Mouse (Mus musculus) naive thymus-derived CD4-positive, alpha-beta T cell, adult 2 months (primary cell): ENCODE data around the gene Pspn.
A peak's percentile ranks its signal among the peaks of the same experiment; 100 is the strongest.

Experiments
- DNase-seq: peaks from one replicate; pipeline ENCODE4 v3.0.0-alpha.2; 2011; ENCODE audit warnings: low read depth

The Pspn gene

GRCm38 (mm10) chr17:56999968-57000609, at the start of gene Pspn:
Gene Pspn (minus strand): TSS chr17:57000018.
- no peak for DNase-seq

DNA sequence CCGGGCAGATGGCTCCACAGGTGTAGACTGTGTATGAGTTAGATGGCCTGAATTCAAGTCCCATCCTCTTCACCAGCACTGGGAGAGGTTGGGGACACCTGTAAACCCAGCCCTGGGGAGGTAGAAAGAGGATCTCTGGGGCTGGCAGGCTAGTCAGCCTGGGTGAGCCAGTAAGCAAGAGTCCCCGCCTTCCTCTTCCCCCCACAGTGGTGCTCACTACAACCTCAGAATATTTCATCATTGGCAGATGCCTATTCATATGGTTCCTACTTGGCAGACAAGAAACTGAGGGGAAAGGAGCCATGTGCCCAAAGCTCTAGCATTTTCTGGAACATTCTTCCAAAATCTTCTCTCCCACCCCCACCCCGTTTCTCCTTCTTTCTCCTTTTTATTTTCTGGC, 49.0 kb upstream of the Pspn start:
- DNase-seq: no peak

DNA sequence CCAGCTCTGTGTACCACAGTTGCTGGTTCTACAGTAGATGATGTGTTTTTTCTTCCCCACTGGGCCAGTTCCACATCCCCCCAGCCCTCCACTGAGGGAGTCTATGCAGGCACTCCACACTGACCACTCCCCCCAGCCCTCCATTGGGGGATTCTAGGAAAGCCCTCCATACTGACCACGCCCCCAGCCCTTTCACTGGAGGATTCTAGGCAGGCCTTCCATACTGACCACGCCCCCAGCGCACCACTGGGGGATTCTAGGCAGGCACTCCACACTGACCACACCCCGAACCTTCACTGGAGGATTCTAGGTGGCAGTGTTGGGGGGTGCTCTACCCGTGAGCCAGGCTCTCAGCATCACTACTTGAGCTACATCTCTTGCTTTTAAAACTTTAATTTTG, 47.6 kb upstream of the Pspn start:
- no peak for DNase-seq

GRCm38 (mm10) chr17:57041554-57041953, 41.7 kb upstream of the Pspn start, which contains the start of gene Slc25a41:
Gene Slc25a41 (minus strand): TSS chr17:57041654.
- no peak for DNase-seq

- DNase-seq: no peak
Measured at GRCm38 (mm10) chr17:57038978-57039377, 39.2 kb upstream of the Pspn start.

DNA sequence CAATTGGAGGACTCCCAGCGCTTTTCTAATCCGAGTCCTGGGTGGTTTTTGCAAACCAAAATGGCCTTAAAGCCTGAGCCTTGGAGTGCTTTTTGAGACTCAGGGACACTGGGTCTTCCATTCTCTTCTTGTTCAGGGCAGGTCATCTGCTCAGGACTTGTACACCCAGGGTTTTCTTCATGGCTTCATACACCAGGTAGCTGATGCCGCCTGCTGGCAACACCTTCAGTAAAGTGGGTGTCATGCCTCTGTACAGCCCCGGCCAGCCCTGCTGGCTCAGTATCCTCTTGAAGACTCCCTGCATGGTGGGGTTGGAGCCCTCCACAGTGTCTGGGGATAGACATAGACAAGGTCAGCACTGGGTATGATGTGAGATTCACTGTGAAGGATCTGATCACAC, 33.0 kb upstream of the Pspn start:
- no peak for DNase-seq

DNA sequence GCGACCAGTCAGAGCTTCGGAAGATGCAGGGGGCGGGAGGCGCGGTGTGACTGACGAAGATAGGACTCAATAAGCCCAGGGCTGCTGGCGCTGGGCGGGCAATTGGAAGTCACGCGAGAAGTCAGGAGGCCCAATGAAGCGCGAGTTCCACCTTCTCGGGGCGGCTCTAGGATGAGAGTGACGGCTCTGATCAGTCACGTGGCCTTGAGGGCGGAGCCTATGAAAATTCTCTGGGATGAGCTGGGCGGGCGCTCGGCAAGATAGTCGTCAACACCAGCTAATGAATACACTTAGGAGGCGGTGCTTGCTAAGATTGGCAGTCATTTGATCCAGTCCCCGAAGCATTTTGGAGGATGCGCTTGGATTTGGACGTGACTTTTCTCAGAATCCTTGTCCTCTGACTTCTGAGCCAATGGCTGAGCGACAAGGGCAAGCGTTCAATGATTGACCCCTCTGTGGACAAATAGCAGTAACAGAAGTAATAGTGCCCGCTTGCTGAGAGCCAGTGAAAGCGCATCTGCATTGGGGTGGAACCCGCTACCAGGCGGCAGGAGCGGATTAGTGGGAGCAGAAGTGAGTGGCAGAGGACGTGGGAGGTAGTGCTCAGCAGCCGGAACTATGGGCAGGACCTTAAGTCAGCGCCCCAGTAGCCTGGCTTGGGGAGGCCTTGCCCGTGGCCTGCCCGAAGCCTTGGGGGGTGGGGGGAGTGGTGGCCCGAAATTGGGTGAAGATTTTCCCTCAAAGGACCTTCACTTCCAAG, 32.0 kb upstream of the Pspn start:
- DNase-seq: peak; percentile 100

DNA sequence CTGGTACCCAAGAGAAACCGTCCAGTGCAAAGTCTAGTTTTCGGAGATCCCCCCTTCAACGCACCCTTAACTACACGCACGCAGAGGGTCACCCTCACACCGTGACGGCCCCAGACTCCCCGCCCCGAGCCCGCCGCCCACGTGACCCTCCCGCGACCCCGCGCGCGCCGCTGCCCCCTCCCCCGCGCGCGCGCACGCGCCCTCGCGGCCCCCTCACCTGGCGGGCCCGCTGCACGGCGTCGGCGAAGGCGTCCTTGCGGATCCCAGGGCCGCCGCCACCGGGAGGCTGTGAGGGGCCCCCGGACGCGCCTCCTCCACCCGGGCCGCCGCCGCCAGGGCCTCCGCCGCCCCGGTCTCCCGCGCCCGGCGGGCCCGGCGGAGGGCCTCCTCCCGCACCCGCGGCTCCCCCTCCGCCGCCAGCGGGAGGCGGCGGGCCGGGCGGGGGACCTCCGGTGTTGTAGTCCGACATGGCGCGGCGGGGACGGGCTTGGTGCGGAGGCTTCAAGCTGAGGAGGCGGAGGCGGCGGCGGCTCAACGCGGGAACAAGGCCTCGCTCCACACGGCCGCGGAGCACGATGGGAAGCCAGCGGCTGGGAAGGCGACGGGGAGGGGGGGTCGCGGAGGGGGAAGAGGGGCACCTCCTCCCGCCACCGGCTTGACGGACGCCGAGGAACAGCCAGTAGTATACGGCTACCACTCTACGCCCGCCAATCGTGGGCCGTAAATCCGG, 31.3 kb upstream of the Pspn start, which contains the start of gene Khsrp:
Gene Khsrp, minus strand, starts transcription at position 592 of the 730 bp plus-strand sequence.
- peak; percentile 53 for DNase-seq

GRCm38 (mm10) chr17:57029691-57030090, 29.9 kb upstream of the Pspn start:
- no peak for DNase-seq

- DNase-seq: no peak
Measured at GRCm38 (mm10) chr17:57027471-57027870, 27.7 kb upstream of the Pspn start.

- DNase-seq: no peak
Measured at GRCm38 (mm10) chr17:57020960-57021359, 21.1 kb upstream of the Pspn start.

- DNase-seq: no peak
Measured at GRCm38 (mm10) chr17:57019693-57020092, 19.9 kb upstream of the Pspn start.

DNA sequence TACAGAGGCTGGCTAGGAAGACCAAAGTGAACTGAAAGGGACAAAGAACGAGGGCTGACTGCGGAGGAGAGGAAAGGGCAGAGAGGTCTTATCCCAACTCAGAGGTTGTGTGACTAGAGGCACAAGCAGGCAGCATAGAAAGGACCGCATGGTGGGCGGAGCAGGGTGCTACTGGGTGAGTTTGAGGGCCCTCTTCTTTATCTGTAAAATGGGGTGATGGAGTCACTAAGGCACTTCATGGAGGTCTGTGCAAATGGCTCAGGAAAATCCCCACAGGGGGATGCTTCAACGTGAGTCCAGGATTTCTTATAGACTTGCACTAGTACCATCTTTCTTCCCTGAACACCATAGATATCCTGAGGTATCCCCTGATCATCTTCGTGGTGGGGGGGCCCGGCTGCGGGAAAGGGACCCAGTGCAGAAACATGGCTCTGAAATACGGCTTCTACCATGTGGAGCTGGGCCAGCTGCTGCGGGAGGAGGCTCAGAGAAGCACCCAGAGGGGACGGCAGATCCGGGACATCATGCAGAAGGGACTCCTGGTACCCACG, 12.5 kb upstream of the Pspn start:
- DNase-seq: no peak

DNA sequence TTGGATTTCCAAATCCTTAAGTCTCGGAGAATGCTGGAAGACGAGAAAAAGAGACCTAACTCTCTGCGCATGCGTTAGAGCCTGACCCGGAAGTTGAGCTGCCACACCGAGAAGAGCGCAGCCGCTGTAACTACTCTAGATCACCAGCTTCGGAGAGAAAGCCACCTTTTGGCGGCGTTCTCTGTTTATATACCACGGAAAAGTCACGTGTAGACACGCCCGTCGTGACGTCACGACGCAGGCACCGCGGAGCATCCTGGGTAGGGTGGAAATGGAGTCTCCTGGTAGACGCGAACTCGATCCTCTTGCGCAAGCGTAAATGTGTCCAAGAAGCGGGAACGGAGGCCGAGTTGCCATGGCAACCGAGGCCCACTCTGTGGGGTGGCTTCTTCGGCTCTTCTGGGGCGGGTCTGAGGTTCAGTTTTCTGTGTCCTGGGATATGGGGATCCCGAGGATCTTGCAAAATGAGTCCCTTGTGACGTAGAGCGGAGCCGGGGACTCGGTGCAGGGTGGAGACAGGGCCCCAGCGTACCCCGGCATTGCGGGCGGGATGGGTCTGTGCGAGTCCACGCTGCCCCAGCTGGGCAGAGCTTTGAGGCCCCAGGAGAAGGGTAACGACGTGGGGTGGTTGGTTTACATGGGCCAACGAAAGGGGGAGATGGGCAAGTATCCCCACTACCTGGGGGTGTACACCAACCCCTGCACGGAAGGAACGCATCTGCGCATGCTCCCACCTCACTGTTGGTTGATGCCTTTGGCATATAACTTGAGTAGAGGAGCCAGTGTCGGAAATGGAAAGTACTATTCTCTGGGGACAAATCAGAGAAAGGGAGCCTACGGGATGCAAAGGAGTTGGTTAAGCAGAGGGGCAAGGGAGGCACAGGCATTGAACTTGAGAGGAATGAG, 11.7 kb upstream of the Pspn start, which contains the start of the genes Gtf2f1 and Gm17949:
Gene Gtf2f1, minus strand, starts transcription at position 53 of the 906 bp plus-strand sequence.
Gene Gm17949, plus strand, starts transcription at position 234 of the 906 bp plus-strand sequence.
- DNase-seq: peak; percentile 100

GRCm38 (mm10) chr17:57010911-57011235, 11.1 kb upstream of the Pspn start:
- DNase-seq: no peak

DNA sequence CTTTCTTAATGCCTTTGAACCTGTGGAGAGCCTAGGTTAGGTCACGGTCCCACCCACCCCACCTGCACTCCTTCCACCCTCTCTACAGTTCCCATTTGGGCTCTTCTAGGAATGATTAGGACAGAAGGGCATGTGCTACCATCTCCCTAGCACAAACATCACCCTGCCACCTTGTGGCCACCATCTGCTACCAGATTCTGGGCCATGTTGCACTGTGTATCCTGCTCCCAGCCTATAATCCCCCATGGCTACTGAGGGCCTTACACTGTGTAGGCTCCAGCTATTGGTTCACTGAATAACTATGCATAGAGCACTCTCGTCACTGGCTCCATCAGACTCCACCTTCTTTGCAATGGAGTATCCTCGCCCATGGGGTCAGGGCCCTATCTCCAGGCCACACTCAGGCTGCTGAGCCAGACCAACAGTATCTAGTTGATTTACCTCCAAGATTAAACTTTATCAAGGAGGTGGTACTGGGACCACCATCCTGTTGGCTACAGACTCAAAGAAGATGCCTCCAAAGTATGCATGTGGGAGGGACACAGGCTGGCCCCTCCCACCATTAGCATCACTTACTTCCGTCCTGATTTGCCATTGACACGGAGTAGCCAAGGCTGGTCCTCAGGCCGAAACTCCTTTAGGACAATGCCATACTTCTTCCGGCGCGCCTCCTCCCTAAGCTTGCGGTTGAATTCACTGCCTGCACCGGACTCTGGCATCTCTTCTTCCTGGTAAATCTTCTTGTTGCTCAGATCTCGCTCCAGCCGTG, 7.5 kb upstream of the Pspn start:
- no peak for DNase-seq

GRCm38 (mm10) chr17:57003994-57004393, 4.2 kb upstream of the Pspn start:
- DNase-seq: no peak

DNA sequence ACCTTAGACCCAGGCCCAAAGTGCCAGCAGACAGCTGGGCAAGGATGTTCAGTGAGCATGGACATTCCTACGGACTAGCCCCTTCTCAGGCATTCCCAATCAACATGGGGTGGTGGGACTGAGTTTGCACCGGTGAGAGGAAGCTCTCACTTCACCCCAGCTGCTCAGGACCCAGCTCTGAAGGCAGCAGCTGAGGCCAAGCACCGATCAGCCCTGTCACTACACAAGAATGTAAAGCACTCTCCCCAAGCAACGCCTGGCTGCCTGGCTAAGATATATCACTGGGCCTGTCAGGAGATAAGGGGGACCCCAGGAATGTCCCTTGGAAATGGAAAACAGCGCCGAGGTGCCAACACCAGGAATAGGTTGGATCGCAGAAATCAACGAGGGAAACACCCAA, 1.4 kb upstream of the Pspn start:
- DNase-seq: no peak

- no peak for DNase-seq
Measured at GRCm38 (mm10) chr17:56999414-56999813, 404 bp downstream of the Pspn start.

- DNase-seq: peak; percentile 98
Measured at GRCm38 (mm10) chr17:56997029-56997667, 2.7 kb downstream of the Pspn start, which contains the start of gene Alkbh7. Gene Alkbh7 (plus strand): TSS chr17:56997339.
